9 mouse cellular contexts compared by ENCODE assay signal in genomic region chr11:52521879-52522278, GRCm38 (mm10).
DNase-seq lines count a peak whose midpoint lies in the region; ATAC-seq and TF ChIP-seq lines count a peak whose summit lies in the region.
"Had no signal": no experiment of that assay in that cellular context is flagged by ENCODE, and none has a peak within 500 bp of the region (broad histone marks: within the 10 kb centered on the region; RNA-seq: fewer than 3 reads in every experiment).

No protein-coding gene starts in this region.

- no peaks in the 10 kb centered on the region for H3K36me3 ChIP-seq in heart, embryonic 10.5 days
- H3K36me3 ChIP-seq in ES-Bruce4 (ENCODE audit: control insufficient read depth, insufficient read depth, low read length, poor library complexity, severe bottlenecking) = no peaks in the 10 kb centered on the region
- H3K36me3 ChIP-seq: embryonic facial prominence, embryonic 12.5 days had no signal

- no peak for TF ChIP-seq EP300 in ES-Bruce4 (IDR thresholded peaks at IDR 0.05; ENCODE audit: insufficient read depth, low read depth, low read length)

- H3K4me1 ChIP-seq in heart, embryonic 10.5 days = peaks cover 10% of the 10 kb centered on the region; the same call in 1 of the 2 replicates
- H3K4me1 ChIP-seq in ES-Bruce4 (ENCODE audit: control insufficient read depth, insufficient read depth, low read length) = no peaks in the 10 kb centered on the region
- H3K4me1 ChIP-seq: embryonic facial prominence, embryonic 12.5 days had no signal

- ATAC-seq in megakaryocyte, adult 5-6 weeks (ENCODE audit: poor library complexity, severe bottlenecking) = no peak

- H3K9me3 ChIP-seq in heart, embryonic 10.5 days = no peaks in the 10 kb centered on the region
- H3K9me3 ChIP-seq in ES-Bruce4 (replicated peaks; ENCODE audit: control insufficient read depth, insufficient read depth, low read length, poor library complexity, severe bottlenecking) = no peaks in the 10 kb centered on the region
- H3K9me3 ChIP-seq: embryonic facial prominence, embryonic 12.5 days had no signal

- H3K4me3 ChIP-seq in heart, embryonic 10.5 days = no peak overlapping the region
- H3K4me3 ChIP-seq in ES-Bruce4 (ENCODE audit: low read depth, low read length) = no peak overlapping the region
- H3K4me3 ChIP-seq: embryonic facial prominence, embryonic 12.5 days had no signal

- H3K27me3 ChIP-seq in heart, embryonic 10.5 days (ENCODE audit: insufficient read depth, poor library complexity, severe bottlenecking) = no peaks in the 10 kb centered on the region
- no peaks in the 10 kb centered on the region for H3K27me3 ChIP-seq in ES-Bruce4 (ENCODE audit: control insufficient read depth, insufficient read depth, low read length, poor library complexity, severe bottlenecking)
- H3K27me3 ChIP-seq: embryonic facial prominence, embryonic 12.5 days had no signal

- peak; percentile 55 to 76 for DNase-seq in heart, postnatal 14 days
- no peak for DNase-seq in heart, embryonic 10.5 days (ENCODE audit: low spot score)
- DNase-seq in adrenal gland, postnatal 14 days = peak; percentile 82
- peak; percentile 40 to 66 for DNase-seq in frontal cortex, postnatal 14 days (ENCODE audit: low spot score in 2 of 2)
- peak; percentile 81 to 82 for DNase-seq in left cerebral cortex, postnatal 14 days (ENCODE audit: low spot score in 2 of 2)
- peak; percentile 8 for DNase-seq in retina, adult 2 months (ENCODE audit: low read depth, low spot score)

- no peak for TF ChIP-seq POLR2A in ES-Bruce4 (IDR thresholded peaks at IDR 0.05; ENCODE audit: insufficient read depth, low read length)

- H3K9ac ChIP-seq in ES-Bruce4 (ENCODE audit: low read depth, poor library complexity, severe bottlenecking) = no peak overlapping the region
- H3K9ac ChIP-seq: embryonic facial prominence, embryonic 12.5 days had no signal

- intact Hi-C loops in heart, postnatal 14 days (cut with DNase I) = loop anchor here (2.0 to 5.0 kb wide), 2 partner anchors 245 to 511 kb away; no protein-coding TSS in a partner anchor
- intact Hi-C loops in left cerebral cortex, postnatal 14 days (cut with DNase I) = loop anchor here (2.0 to 10.0 kb wide), 2 partner anchors 243 to 733 kb away; partner anchors contain the start of gene Fstl4

- TF ChIP-seq CTCF in ES-Bruce4 (IDR thresholded peaks at IDR 0.05; ENCODE audit: low read depth, low read length) = peak; percentile 55

- H3K27ac ChIP-seq in heart, embryonic 10.5 days = no peak overlapping the region
- no peak overlapping the region for H3K27ac ChIP-seq in ES-Bruce4 (ENCODE audit: insufficient read depth, low read length)
- H3K27ac ChIP-seq: embryonic facial prominence, embryonic 12.5 days had no signal

- WGBS in heart, embryonic 10.5 days = 36% methylated on average over 4 of the region's 4 CpGs
